Mouse (Mus musculus) leukemia stem cell, adult 10-12 weeks (primary cell): ENCODE results near the gene Slc22a12. TPM values are rescaled to one million over a fixed set of nuclear protein-coding genes. Genes with fewer than 3 reads are reported as not detected.

Experiments used
- polyA plus RNA-seq: library from polyadenylated mRNA; stranded (reverse); fragments of >175 nt; gene quantifications from 2 replicates; pipeline ENCODE4 v1.2.3, GENCODE M21; 2012; ENCODE audit warnings: low replicate concordance

The Slc22a12 gene
- polyA plus RNA-seq, result 0.41 TPM in 1 of 2 replicates, not detected in the other

GRCm38 (mm10) chr19:6542367-6543034 is at the start of gene Slc22a12:
Slc22a12 (minus strand) TSS chr19:6543032.

Other genes starting within 250 kb of the Slc22a12 start
- gene Cdc42bpg, start 236.6 kb downstream of the Slc22a12 start, polyA plus RNA-seq, result 12.1 and 13.6 TPM in 2 replicates
- 279 and 329 TPM in 2 replicates for gene Men1, start 208.1 kb downstream of the Slc22a12 start, polyA plus RNA-seq
- gene Map4k2, start 201.9 kb downstream of the Slc22a12 start, polyA plus RNA-seq, result 79.8 and 117 TPM in 2 replicates
- gene Sf1, start 179.3 kb downstream of the Slc22a12 start, polyA plus RNA-seq, result 2,065 and 3,877 TPM in 2 replicates
- 0.40 and 0.41 TPM in 2 replicates for gene Pygm, start 158.6 kb downstream of the Slc22a12 start, polyA plus RNA-seq
- gene Rasgrp2, start 143.7 kb downstream of the Slc22a12 start, polyA plus RNA-seq, result 50.7 and 61.7 TPM in 2 replicates
- 1.2 and 4.3 TPM in 2 replicates for gene Nrxn2, start 124.3 kb downstream of the Slc22a12 start, polyA plus RNA-seq